Mouse (Mus musculus): ENCODE results near the gene Gucy2g. TPM values are rescaled to one million over a fixed set of nuclear protein-coding genes. Genes with fewer than 3 reads are reported as not detected.
"Not testable (repeated sequence)": the region's sequence is repeated elsewhere in the genome, so short reads cannot be mapped to it uniquely, and the experiment has no call there.

Gucy2g gene
- polyA plus RNA-seq, 1 experiment from 2014 or later, result not detected

DNA sequence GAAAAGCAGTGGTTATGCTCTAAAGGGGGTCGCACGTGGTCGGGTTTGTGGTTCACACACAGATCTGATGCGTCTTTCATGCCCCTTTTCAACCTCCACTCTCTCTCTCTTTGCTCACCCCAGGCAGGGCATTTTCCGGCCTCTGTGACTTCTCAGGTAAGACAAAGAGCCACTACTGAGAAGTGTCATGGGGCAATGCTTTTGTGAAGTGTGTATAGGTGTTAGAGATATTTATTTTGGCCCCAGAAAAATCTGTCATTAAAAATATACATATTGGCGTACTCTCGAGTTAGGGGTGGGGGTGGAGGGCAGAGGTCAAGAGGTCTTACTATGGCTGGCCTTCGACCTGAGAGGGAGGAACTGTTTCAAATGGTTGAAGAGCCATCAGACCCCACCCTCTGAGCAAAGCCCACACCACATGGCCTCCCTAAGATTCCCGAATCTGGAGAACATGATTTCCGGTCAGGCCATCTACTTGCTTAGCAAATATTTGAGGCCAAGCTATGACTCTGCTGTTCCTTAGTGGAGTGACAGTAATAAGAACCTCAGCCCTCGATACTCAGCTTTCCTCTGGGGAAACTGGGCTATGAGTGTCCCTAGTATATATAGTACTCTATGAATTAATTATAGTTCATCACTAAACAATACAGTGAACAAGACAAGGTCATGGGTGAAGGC lies 47.2 kb downstream of the Gucy2g start:
- H3K4me1 ChIP-seq, result no peaks in the 10 kb centered on the region
- no peak overlapping the region for H3K27ac ChIP-seq (replicated peaks)
- no peak overlapping the region for H3K9ac ChIP-seq (replicated peaks)
- H3K9me3 ChIP-seq, result no peaks in the 10 kb centered on the region
- WGBS, result 76% methylated on average over 11 of the region's 11 CpGs
- H3K36me3 ChIP-seq, result no peaks in the 10 kb centered on the region
- no peak overlapping the region for H3K4me3 ChIP-seq
- H3K27me3 ChIP-seq, result no peaks in the 10 kb centered on the region
- no peak overlapping the region for H3K4me2 ChIP-seq (replicated peaks)
- ATAC-seq (replicated peaks), result no peak

DNA sequence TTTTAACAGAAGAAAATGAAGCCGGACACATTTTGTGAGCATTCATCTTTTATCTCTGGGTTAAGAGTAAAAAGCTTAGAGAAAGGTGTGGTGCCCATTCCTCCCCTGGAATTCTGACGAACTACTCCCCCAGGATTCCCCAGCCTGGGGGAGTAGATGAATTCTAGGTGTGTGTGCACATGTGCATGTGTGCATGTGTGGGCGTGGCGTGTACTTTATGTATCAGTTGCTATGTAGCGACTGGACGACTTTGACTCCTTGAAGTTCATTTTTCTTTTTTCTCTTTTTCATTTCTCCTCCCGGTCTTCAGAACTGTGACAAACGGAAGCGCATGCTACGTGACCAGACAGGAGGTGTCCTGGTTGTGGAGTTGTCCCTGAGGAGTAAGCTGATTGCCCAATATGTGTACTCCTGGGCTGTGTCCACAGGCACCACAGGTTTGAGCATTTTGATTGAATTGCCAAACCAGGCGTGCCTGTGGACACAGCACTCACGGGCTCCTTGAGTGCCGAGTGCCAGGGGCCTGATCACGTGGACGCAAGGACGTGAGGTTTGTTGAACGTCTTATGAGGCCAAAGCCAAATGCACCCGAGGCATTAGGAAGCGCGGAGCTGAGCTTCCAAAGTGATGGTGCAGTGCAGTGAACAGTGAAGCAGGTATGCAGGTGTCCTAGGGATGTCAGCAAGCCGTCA lies 48.6 kb downstream of the Gucy2g start:
- 90% methylated on average over 21 of the region's 21 CpGs for WGBS
- Histone ChIP-seq H3K27me3 (no peaks in the 10 kb centered on the region), H3K9ac (replicated peaks) (no peak overlapping the region), H3K4me3 (no peak overlapping the region), H3K36me3 (no peaks in the 10 kb centered on the region), H3K9me3 (no peaks in the 10 kb centered on the region), H3K4me1 (no peaks in the 10 kb centered on the region), H3K27ac (replicated peaks) (no peak overlapping the region), H3K4me2 (replicated peaks) (no peak overlapping the region)
- no peak for ATAC-seq (replicated peaks)

DNA sequence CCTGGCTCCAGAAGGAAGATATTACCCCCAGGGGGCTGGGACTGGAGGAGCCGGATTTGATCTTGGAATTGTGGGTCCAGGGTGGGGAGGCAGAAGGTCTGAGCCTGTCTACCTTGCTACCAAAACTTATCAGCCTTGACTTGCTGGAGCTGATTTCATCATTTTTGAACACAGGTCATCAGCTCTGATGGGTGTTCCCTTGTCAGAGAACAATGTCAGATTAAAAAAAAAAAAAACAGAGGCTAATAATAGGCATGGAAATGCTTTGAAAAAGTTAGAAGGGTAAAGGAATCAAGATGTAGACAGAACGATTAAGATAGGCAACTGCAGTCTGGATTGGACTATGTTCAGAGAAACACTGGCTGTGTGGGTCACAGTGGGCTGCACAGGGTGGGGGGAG lies 49.4 kb downstream of the Gucy2g start:
- WGBS, result 69% methylated on average over 2 of the region's 2 CpGs
- H3K4me2 ChIP-seq (replicated peaks), result no peak overlapping the region

DNA sequence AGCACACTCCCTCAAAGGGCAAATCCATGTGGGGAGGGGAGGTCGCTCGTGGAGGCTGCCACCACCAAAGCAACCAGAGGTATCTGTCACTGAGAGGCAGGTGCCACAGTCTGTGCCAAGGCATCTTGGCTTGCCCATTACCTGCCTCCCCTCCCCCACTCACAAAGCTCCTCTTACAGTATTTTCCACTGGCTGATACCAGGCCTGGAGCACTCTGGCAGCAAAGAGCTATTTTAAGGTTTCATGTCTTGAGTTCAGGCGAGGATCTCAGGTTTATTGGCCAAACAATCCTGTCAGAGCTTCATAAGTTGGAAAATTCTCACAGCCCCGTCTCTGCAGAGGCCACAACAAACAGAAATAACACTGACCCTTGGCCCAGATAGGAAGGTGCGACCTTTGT lies 51.0 kb downstream of the Gucy2g start:
- Histone ChIP-seq H3K36me3 (no peaks in the 10 kb centered on the region), H3K9me3 (no peaks in the 10 kb centered on the region), H3K27me3 (no peaks in the 10 kb centered on the region), H3K27ac (replicated peaks) (no peak overlapping the region), H3K9ac (replicated peaks) (no peak overlapping the region), H3K4me2 (replicated peaks) (no peak overlapping the region), H3K4me3 (no peak overlapping the region), H3K4me1 (peaks cover 6% of the 10 kb centered on the region; the same call in 1 of the 2 replicates)
- WGBS, result 82% methylated on average over 5 of the region's 5 CpGs
- ATAC-seq (replicated peaks), result no peak

More for the DNA sequence above, 49.4 kb downstream of the Gucy2g start:
- Histone ChIP-seq H3K4me3 (no peak overlapping the region), H3K27me3 (no peaks in the 10 kb centered on the region), H3K4me1 (no peaks in the 10 kb centered on the region), H3K9me3 (no peaks in the 10 kb centered on the region), H3K36me3 (no peaks in the 10 kb centered on the region), H3K27ac (replicated peaks) (no peak overlapping the region), H3K9ac (replicated peaks) (no peak overlapping the region)
- ATAC-seq (replicated peaks), result no peak

DNA sequence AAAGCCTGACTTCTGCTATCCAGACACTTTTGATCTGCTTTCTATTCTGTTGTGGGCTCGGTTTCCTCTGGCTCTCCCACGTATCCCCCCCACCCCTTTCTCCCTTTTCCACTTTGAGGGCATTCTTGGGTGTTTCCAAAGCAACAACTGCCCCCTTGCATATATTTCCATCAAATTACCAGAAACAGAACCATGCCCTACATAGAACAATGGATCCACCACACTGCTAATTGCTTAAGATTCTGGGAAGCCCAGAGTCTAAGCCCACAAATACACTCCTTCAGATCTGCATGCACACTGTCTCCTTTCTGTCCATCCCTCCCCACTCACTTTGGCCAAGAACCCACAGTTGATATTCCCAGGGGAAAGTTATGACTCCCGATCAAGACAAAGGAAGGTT lies 55.4 kb downstream of the Gucy2g start:
- H3K27ac ChIP-seq (replicated peaks), result 0 out of 2 replicates have a peak overlapping the region, but pooled peaks have one; percentile 27
- H3K9ac ChIP-seq (replicated peaks), result no peak overlapping the region

DNA sequence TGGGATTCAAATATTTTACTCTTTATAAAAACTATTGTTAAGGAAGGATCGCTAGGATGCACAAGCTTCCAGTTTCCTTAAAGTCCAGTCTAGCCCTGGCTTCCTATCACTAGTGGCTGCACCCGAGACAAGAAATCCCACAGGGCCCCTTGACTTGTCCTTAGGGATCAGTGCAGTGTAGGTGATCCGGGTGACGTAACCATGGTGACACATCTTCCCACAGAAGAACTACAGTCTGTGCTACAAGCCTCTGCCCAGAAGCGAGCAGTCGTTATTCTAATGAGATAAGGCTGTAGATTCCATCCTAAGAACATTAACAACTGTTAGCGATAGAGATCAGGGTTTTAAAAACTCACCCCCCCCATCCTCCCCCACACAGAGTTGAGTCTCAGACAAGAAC lies 56.0 kb downstream of the Gucy2g start:
- 0 out of 2 replicates have a peak, but pooled peaks have one; percentile 19 for ATAC-seq (replicated peaks)
- Histone ChIP-seq H3K36me3 (no peaks in the 10 kb centered on the region), H3K27ac (replicated peaks) (no peak overlapping the region), H3K4me1 (peaks cover 6% of the 10 kb centered on the region), H3K9me3 (no peaks in the 10 kb centered on the region), H3K4me2 (replicated peaks) (no peak overlapping the region), H3K4me3 (no peak overlapping the region), H3K27me3 (no peaks in the 10 kb centered on the region), H3K9ac (replicated peaks) (no peak overlapping the region)
- WGBS, result 33% methylated on average over 7 of the region's 7 CpGs

More for the DNA sequence above, 55.4 kb downstream of the Gucy2g start:
- Histone ChIP-seq H3K9me3 (no peaks in the 10 kb centered on the region), H3K36me3 (no peaks in the 10 kb centered on the region), H3K4me1 (peaks cover 6% of the 10 kb centered on the region), H3K4me2 (replicated peaks) (no peak overlapping the region), H3K4me3 (no peak overlapping the region), H3K27me3 (no peaks in the 10 kb centered on the region)
- 23% methylated on average over 3 of the region's 3 CpGs for WGBS
- peak; percentile 74 for ATAC-seq (replicated peaks)

DNA sequence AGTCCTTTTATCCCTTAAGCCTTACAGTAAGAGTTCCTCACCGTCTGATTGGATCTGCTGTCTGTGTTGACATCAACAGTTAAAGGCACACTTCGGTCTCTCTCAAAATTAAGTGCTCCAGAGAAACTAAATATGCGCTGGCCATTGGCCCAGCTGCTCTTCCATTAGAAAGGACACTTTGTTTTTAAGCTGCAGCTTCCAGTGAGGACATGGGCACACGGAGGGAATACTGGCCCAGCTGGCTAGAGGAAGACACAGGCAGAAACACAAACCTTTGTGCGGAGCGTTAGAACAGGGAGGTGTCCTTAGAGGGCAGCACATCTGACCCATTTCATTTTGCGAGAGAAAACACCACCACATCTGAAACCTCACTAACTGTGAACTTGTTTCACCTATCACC lies 56.6 kb downstream of the Gucy2g start:
- no peak for ATAC-seq (replicated peaks)
- 54% methylated on average over 7 of the region's 7 CpGs for WGBS
- no peak overlapping the region for H3K4me3 ChIP-seq
- no peak overlapping the region for H3K27ac ChIP-seq (replicated peaks)
- no peak overlapping the region for H3K4me2 ChIP-seq (replicated peaks)
- H3K9ac ChIP-seq (replicated peaks), result no peak overlapping the region
- H3K9me3 ChIP-seq, result no peaks in the 10 kb centered on the region
- H3K4me1 ChIP-seq, result peaks cover 6% of the 10 kb centered on the region
- no peaks in the 10 kb centered on the region for H3K36me3 ChIP-seq
- no peaks in the 10 kb centered on the region for H3K27me3 ChIP-seq

DNA sequence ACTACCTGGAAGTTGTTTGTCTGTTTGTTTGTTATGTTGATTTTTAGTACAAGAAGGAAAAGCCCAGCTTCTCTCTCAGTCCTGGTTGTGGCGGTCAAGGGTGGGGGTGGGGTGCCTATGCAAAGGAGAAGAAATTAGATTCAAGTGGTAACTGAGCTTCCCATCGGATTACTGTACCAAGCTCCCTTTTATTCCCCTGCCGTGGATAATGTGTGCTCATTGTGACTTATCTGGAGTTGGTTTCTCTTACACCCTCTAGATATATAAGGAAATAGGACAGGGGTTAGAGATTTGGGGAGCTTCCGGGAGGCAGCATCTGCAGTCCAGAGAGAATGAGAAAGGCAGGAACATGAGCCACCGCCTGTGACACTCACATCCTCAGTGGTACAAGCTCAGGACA lies 60.6 kb downstream of the Gucy2g start, which contains the start of gene Tectb:
Tectb (plus strand) TSS at position 301 of the 400 bp plus-strand sequence.
- 75% methylated on average over 5 of the region's 5 CpGs for WGBS
- H3K27ac ChIP-seq (replicated peaks), result no peak within 1 kb of the TSS

DNA sequence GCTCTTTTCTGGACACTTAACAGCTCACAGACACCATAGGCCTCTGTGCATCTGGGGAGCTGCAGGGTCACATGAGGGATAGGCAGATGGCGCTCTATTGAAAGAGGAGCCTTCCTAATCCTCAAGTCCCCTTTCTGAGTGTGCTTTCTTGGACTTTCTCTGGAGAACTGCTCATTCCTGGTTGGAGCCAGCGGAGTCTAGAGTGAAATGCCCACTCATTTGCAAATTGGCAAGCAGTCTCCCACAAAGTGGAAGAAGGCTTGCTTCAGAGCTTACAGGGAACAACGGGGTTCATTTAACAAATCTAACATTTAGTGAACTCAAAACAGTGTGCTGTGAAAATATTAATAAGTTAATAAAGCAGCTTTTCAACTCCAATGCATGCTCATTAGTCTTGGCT lies 63.9 kb downstream of the Gucy2g start:
- H3K4me3 ChIP-seq, result no peak overlapping the region
- no peaks in the 10 kb centered on the region for H3K27me3 ChIP-seq
- H3K9me3 ChIP-seq, result no peaks in the 10 kb centered on the region
- H3K4me1 ChIP-seq, result no peaks in the 10 kb centered on the region
- no peak overlapping the region for H3K27ac ChIP-seq (replicated peaks)
- H3K9ac ChIP-seq (replicated peaks), result no peak overlapping the region
- no peak overlapping the region for H3K4me2 ChIP-seq (replicated peaks)
- H3K36me3 ChIP-seq, result no peaks in the 10 kb centered on the region
- 87% methylated on average over 3 of the region's 3 CpGs for WGBS
- ATAC-seq (replicated peaks), result no peak

More for the DNA sequence above, 60.6 kb downstream of the Gucy2g start, which contains the start of gene Tectb:
- Histone ChIP-seq H3K4me2 (replicated peaks) (no peak within 1 kb of the TSS), H3K9me3 (no peaks in the 10 kb centered on the region), H3K9ac (replicated peaks) (no peak within 1 kb of the TSS), H3K4me1 (peaks cover under 1% of the 10 kb centered on the region), H3K27me3 (no peaks in the 10 kb centered on the region), H3K36me3 (no peaks in the 10 kb centered on the region), H3K4me3 (no peak within 1 kb of the TSS)
- no peak for ATAC-seq (replicated peaks)

DNA sequence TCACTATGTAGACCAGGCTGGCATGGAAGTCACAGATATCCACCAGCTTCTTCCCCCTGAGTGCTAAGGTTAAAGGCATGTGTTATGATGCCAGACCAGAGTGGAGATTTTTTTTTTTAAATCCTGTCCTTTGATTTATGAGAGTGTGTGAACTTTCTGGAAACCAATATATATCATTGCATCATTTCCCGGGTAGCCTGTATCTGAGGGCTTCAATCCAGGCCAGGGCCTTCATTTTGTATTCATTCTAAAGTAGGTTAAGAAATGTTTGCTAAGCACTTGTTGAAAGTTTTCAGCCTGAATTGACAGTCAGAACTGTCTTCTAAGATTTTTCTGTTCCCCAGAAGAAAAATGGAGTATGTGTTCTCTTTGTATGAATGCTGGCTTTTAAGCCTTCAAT lies 69.5 kb downstream of the Gucy2g start:
- Histone ChIP-seq H3K9me3 (no peaks in the 10 kb centered on the region; the same call in 1 of the 2 replicates), H3K4me1 (no peaks in the 10 kb centered on the region), H3K27ac (replicated peaks) (no peak overlapping the region), H3K27me3 (no peaks in the 10 kb centered on the region), H3K9ac (replicated peaks) (no peak overlapping the region), H3K4me3 (no peak overlapping the region), H3K36me3 (no peaks in the 10 kb centered on the region), H3K4me2 (replicated peaks) (no peak overlapping the region)
- ATAC-seq (replicated peaks), result no peak
- WGBS, result 87% methylated on average over 1 of the region's 1 CpGs

DNA sequence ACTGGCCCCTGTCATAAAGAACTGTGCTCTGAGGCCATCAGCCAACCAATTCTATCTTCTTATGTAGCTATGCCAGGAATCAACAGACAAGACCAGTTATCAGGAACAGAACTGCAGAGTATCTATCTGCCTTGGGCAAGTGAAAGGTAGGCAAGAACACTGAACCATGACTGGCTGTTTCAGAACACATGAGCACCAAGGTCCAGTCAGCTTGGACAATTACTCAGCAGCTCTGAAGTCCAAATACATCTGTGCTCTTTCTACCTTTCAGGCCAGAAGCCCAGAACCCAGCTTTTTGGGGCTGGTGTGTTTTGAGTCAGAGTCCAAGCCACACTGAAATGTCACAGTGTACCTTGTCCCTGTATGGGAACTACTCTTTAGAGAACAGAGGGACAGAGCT lies 70.6 kb downstream of the Gucy2g start:
- H3K4me2 ChIP-seq (replicated peaks), result no peak overlapping the region
- no peak for ATAC-seq (replicated peaks)
- no peaks in the 10 kb centered on the region for H3K36me3 ChIP-seq
- H3K4me1 ChIP-seq, result no peaks in the 10 kb centered on the region
- H3K9me3 ChIP-seq, result no peaks in the 10 kb centered on the region; the same call in 1 of the 2 replicates
- no peak overlapping the region for H3K4me3 ChIP-seq
- H3K27ac ChIP-seq (replicated peaks), result no peak overlapping the region
- H3K9ac ChIP-seq (replicated peaks), result no peak overlapping the region
- H3K27me3 ChIP-seq, result no peaks in the 10 kb centered on the region

DNA sequence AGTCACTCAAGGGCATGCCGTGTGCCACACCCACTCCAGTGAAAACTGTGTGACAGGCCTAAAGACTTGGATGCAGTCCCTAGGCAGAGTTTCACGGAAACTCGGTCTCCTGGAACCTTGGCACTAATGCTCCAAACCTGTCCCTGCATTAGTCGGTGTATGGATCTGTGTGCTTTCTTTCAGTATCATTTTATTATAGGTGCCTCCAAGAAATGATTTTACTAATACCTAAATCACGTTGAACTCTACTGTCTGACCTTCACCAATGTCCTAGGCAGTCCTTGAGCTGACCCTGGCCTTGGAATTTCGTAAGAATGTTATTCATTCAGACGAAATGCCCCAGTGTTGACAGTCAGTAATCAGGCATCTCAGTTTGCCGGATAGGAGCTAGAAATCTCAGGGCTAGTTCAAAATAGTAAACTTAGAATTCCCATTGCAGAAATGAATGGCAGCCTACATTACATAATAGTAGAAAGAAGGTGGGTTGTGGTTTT lies 71.8 kb downstream of the Gucy2g start:
- not testable (repeated sequence) for H3K27ac ChIP-seq (replicated peaks); H3K4me2 ChIP-seq (replicated peaks); H3K36me3 ChIP-seq; H3K4me3 ChIP-seq; ATAC-seq (replicated peaks); H3K9ac ChIP-seq (replicated peaks); H3K4me1 ChIP-seq; H3K27me3 ChIP-seq; H3K9me3 ChIP-seq
- WGBS, result 91% methylated on average over 8 of the region's 8 CpGs

All from forebrain, embryonic 15.5 days (tissue).